Mouse (Mus musculus): ENCODE data around the gene Rb1. TPM values are rescaled to one million over a fixed set of nuclear protein-coding genes. Genes with fewer than 3 reads are reported as not detected.

The Rb1 gene
- polyA plus RNA-seq, 1 experiment: 51.3 TPM

- no peak overlapping the region for H3K4me3 ChIP-seq (ENCODE audit: low read depth, low read length)
- H3K9ac ChIP-seq (ENCODE audit: low read depth, poor library complexity, severe bottlenecking): no peak overlapping the region
- H3K4me1 ChIP-seq (ENCODE audit: control insufficient read depth, insufficient read depth, low read length): no peaks in the 10 kb centered on the region
- H3K9me3 ChIP-seq (replicated peaks; ENCODE audit: control insufficient read depth, insufficient read depth, low read length, poor library complexity, severe bottlenecking): no peaks in the 10 kb centered on the region
- no peaks in the 10 kb centered on the region for H3K27me3 ChIP-seq (ENCODE audit: control insufficient read depth, insufficient read depth, low read length, poor library complexity, severe bottlenecking)
- H3K36me3 ChIP-seq (ENCODE audit: control insufficient read depth, insufficient read depth, low read length, poor library complexity, severe bottlenecking): peaks cover 4% of the 10 kb centered on the region
- TF ChIP-seq CTCF (IDR thresholded peaks at IDR 0.05; ENCODE audit: low read depth, low read length) (no peak), EP300 (IDR thresholded peaks at IDR 0.05; ENCODE audit: insufficient read depth, low read depth, low read length) (no peak), POLR2A (IDR thresholded peaks at IDR 0.05; ENCODE audit: insufficient read depth, low read length) (no peak)
- no peak overlapping the region for H3K27ac ChIP-seq (ENCODE audit: insufficient read depth, low read length)
Observed at GRCm38 (mm10) chr14:73244061-73244597, 81.5 kb downstream of the Rb1 start.

GRCm38 (mm10) chr14:73239857-73240256, 85.8 kb downstream of the Rb1 start:
- H3K9me3 ChIP-seq (replicated peaks; ENCODE audit: control insufficient read depth, insufficient read depth, low read length, poor library complexity, severe bottlenecking): no peaks in the 10 kb centered on the region
- TF ChIP-seq EP300 (IDR thresholded peaks at IDR 0.05; ENCODE audit: insufficient read depth, low read depth, low read length): no peak
- TF ChIP-seq POLR2A (IDR thresholded peaks at IDR 0.05; ENCODE audit: insufficient read depth, low read length): no peak
- TF ChIP-seq CTCF (IDR thresholded peaks at IDR 0.05; ENCODE audit: low read depth, low read length): no peak
- peaks cover 4% of the 10 kb centered on the region for H3K4me1 ChIP-seq (ENCODE audit: control insufficient read depth, insufficient read depth, low read length)
- no peaks in the 10 kb centered on the region for H3K27me3 ChIP-seq (ENCODE audit: control insufficient read depth, insufficient read depth, low read length, poor library complexity, severe bottlenecking)
- H3K36me3 ChIP-seq (ENCODE audit: control insufficient read depth, insufficient read depth, low read length, poor library complexity, severe bottlenecking): peaks cover 4% of the 10 kb centered on the region
- peak overlapping the region; percentile 83; the same call in 1 of the 2 replicates for H3K9ac ChIP-seq (ENCODE audit: low read depth, poor library complexity, severe bottlenecking)
- no peak overlapping the region for H3K27ac ChIP-seq (ENCODE audit: insufficient read depth, low read length)
- H3K4me3 ChIP-seq (ENCODE audit: low read depth, low read length): no peak overlapping the region

DNA sequence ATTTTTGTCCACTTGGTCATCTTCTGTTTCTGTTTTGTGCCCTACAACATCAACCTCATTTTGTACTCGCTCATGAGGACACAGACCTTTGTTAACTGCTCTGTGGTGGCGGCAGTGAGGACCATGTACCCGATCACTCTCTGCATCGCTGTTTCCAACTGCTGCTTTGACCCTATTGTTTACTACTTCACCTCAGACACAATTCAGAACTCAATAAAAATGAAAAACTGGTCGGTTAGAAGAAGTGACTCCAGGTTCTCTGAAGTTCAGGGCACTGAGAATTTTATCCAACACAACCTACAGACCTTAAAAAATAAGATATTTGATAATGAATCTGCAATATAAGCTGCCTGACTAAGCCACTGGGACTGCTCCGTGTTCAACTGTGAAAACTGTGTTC, 86.3 kb downstream of the Rb1 start:
- TF ChIP-seq POLR2A (IDR thresholded peaks at IDR 0.05; ENCODE audit: insufficient read depth, low read length): no peak
- no peak for TF ChIP-seq CTCF (IDR thresholded peaks at IDR 0.05; ENCODE audit: low read depth, low read length)
- TF ChIP-seq EP300 (IDR thresholded peaks at IDR 0.05; ENCODE audit: insufficient read depth, low read depth, low read length): 0 out of 2 replicates have a peak, but pooled peaks have one; percentile 11
- peak overlapping the region; percentile 95 for H3K4me3 ChIP-seq (ENCODE audit: low read depth, low read length)
- H3K27me3 ChIP-seq (ENCODE audit: control insufficient read depth, insufficient read depth, low read length, poor library complexity, severe bottlenecking): no peaks in the 10 kb centered on the region
- H3K36me3 ChIP-seq (ENCODE audit: control insufficient read depth, insufficient read depth, low read length, poor library complexity, severe bottlenecking): peaks cover 4% of the 10 kb centered on the region
- peak overlapping the region; percentile 83 for H3K9ac ChIP-seq (ENCODE audit: low read depth, poor library complexity, severe bottlenecking)
- H3K9me3 ChIP-seq (replicated peaks; ENCODE audit: control insufficient read depth, insufficient read depth, low read length, poor library complexity, severe bottlenecking): no peaks in the 10 kb centered on the region
- peaks cover 4% of the 10 kb centered on the region for H3K4me1 ChIP-seq (ENCODE audit: control insufficient read depth, insufficient read depth, low read length)
- H3K27ac ChIP-seq (ENCODE audit: insufficient read depth, low read length): peak overlapping the region; percentile 96

DNA sequence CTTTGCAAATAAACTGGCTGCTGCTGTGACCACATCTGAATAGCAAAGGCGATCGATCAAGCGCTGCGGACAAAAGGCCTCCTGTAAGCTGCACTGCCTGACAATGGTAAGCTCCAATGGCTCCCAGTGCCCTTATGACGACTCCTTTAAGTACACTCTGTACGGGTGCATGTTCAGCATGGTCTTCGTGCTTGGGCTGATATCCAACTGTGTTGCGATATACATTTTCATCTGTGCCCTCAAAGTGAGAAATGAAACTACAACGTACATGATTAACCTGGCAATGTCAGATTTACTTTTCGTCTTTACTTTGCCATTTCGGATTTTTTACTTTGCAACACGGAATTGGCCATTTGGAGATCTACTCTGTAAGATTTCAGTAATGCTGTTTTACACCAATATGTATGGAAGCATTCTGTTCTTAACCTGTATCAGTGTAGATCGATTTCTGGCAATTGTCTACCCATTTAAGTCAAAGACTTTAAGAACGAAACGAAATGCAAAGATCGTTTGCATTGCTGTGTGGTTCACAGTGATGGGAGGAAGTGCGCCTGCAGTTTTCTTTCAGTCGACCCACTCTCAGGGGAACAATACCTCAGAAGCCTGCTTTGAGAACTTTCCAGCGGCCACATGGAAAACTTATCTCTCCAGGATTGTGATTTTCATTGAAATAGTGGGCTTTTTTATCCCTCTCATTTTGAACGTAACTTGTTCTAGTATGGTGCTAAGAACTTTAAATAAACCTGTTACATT, 86.9 kb downstream of the Rb1 start:
- TF ChIP-seq EP300 (IDR thresholded peaks at IDR 0.05; ENCODE audit: insufficient read depth, low read depth, low read length): peak; percentile 85
- no peak for TF ChIP-seq CTCF (IDR thresholded peaks at IDR 0.05; ENCODE audit: low read depth, low read length)
- no peak for TF ChIP-seq POLR2A (IDR thresholded peaks at IDR 0.05; ENCODE audit: insufficient read depth, low read length)
- Histone ChIP-seq H3K9me3 (replicated peaks; ENCODE audit: control insufficient read depth, insufficient read depth, low read length, poor library complexity, severe bottlenecking) (no peaks in the 10 kb centered on the region), H3K4me3 (ENCODE audit: low read depth, low read length) (peak overlapping the region; percentile 95), H3K27me3 (ENCODE audit: control insufficient read depth, insufficient read depth, low read length, poor library complexity, severe bottlenecking) (no peaks in the 10 kb centered on the region), H3K36me3 (ENCODE audit: control insufficient read depth, insufficient read depth, low read length, poor library complexity, severe bottlenecking) (peaks cover 4% of the 10 kb centered on the region), H3K9ac (ENCODE audit: low read depth, poor library complexity, severe bottlenecking) (peak overlapping the region; percentile 83), H3K27ac (ENCODE audit: insufficient read depth, low read length) (peak overlapping the region; percentile 96), H3K4me1 (ENCODE audit: control insufficient read depth, insufficient read depth, low read length) (peaks cover 7% of the 10 kb centered on the region)

DNA sequence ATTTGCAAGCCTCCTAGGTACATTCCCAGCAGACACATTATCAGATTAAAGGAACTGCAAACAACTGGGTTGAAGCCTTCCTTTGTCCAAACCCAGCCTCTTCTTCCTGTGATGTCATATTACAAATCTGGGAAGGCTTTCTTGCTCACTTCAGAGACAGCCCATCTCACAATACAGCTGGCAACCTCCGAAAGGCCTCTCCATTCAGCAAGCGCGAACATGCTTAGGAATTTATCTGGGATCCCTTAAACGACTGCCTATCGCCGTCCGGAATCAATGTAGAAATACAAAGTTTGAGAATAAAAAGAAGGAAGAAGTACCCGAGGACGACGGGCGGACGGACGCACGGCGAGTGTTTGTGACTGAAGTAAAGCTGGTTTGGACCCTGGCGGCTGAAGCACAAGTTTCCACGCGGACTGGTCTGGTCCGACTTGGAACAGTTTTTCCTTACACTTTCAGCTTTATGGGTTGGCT, 87.7 kb downstream of the Rb1 start, which contains the start of gene Lpar6:
Gene Lpar6, plus strand, starts transcription at position 48 of the 474 bp plus-strand sequence.
- peaks cover under 1% of the 10 kb centered on the region; the same call in 1 of the 2 replicates for H3K9me3 ChIP-seq (replicated peaks; ENCODE audit: control insufficient read depth, insufficient read depth, low read length, poor library complexity, severe bottlenecking)
- H3K27me3 ChIP-seq (ENCODE audit: control insufficient read depth, insufficient read depth, low read length, poor library complexity, severe bottlenecking): no peaks in the 10 kb centered on the region
- no peak for TF ChIP-seq EP300 (IDR thresholded peaks at IDR 0.05; ENCODE audit: insufficient read depth, low read depth, low read length)
- no peak for TF ChIP-seq CTCF (IDR thresholded peaks at IDR 0.05; ENCODE audit: low read depth, low read length)
- TF ChIP-seq POLR2A (IDR thresholded peaks at IDR 0.05; ENCODE audit: insufficient read depth, low read length): no peak
- peak within 1 kb of the TSS; percentile 83 for H3K9ac ChIP-seq (ENCODE audit: low read depth, poor library complexity, severe bottlenecking)
- peaks cover 4% of the 10 kb centered on the region for H3K36me3 ChIP-seq (ENCODE audit: control insufficient read depth, insufficient read depth, low read length, poor library complexity, severe bottlenecking)
- H3K4me1 ChIP-seq (ENCODE audit: control insufficient read depth, insufficient read depth, low read length): peaks cover 7% of the 10 kb centered on the region
- H3K4me3 ChIP-seq (ENCODE audit: low read depth, low read length): peak within 1 kb of the TSS; percentile 95
- H3K27ac ChIP-seq (ENCODE audit: insufficient read depth, low read length): peak within 1 kb of the TSS; percentile 96
